Mouse (Mus musculus): ENCODE results near the gene Cer1. TPM values are rescaled to one million over a fixed set of nuclear protein-coding genes. Genes with fewer than 3 reads are reported as not detected.

The Cer1 gene
- total RNA-seq, 2 experiments from 2014 or later = 0.41 TPM; not detected in 1

DNA sequence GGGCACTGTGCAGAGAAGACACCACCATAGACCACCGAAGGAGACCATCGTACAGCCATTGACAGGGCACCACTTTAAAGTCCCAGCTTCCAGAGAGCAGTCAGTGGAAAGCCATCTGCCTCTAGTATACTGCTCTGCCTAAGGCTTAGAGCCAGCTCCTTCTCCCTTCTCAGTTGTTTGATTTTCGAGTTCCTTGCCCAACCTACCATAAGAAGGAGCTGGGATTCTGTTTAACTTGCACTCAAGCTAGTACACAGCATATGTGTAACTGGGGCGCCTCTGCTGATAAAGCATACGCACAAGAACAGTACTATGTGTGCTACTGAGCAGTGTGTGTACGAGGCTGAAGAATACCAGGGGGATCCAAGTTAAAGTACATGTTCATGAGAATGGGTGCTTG lies 5.8 kb downstream of the Cer1 start:
- intact Hi-C loops (cut with DNase I) = no loop called here
- DNase-seq (ENCODE audit: low spot score in 2 of 2) = peak in 1 of 2 experiments; percentile 42

DNA sequence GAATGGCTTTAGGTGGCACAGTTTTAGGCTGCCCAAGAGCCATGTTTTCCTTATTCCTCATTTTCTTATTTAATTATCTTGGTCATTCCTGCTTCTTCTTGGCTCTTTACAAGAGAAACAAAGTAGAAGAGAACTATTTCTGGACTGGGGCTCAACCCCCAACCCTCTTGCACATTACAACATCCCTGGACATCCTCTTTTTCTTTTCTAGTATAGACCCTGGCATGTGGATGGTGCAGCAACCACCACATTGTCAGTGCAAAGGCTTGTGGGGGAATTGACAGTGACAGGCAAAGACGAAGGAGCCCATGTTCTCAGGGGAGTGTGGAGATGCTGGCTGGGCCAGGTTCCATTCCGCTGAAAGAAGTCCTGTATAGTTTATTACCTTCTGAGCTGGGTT lies 8.3 kb downstream of the Cer1 start:
- no peak for DNase-seq (ENCODE audit: low spot score in 2 of 2)
- intact Hi-C loops (cut with DNase I) = no loop called here

DNA sequence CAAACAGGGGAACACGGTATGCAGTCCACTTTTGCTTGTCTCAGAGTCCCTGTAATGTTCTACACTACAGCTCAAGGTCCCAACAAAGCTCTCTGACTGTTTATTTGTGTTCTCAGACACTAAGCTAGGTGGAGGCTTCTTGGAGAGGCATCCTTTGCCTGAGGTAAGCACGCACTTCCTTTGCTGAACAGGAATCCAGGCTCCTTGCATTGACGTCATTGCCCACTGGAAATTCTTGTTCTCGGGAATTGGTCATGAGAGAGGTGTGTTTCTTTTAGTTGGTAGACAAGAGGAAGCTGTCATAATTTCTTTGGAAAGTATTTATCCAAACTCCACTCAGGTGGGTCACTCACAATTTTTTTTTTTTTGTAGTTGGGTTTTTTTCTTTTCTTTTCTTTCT lies 9.4 kb downstream of the Cer1 start:
- intact Hi-C loops (cut with DNase I) = no loop called here
- no peak for DNase-seq (ENCODE audit: low spot score in 2 of 2)

DNA sequence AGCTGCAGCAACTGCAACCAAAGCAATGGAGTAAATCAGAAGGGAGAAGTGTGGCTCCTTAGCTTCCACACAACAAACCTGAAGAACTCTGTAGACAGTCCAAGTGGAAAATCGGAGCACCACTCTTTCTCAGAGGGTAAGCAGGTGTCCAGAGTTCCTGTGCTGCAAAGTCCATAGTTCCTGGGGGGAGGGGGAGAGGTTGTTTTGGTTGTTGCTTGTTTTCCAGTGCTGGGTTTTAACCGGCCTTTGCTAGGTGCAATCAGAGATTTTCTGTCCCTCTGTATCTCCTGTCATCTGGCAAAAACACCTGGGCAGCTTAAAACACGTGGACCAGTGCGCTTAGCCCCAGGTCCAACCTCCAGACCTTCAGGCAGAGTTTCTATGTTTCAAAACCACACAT lies 10.2 kb downstream of the Cer1 start:
- intact Hi-C loops (cut with DNase I) = no loop called here
- no peak for DNase-seq (ENCODE audit: low spot score in 2 of 2)

DNA sequence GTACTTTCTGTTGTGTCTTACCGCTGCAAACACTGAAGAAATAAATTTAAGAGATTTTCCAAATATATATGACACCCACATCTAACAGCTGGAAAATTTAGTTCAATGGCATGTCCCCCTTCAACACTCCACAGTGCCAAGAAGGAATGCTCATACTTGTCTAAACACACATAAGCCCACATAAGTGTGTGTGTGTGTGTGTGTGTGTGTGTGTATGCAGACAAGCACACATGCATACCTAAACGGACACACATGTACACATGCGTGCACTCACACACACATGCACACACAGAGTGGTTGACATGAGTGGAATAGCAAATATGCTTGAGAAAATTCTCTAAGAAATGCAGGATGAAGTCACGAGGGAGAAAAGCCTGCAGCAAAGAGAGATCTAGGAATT lies 12.4 kb downstream of the Cer1 start:
- DNase-seq (ENCODE audit: low spot score in 2 of 2) = no peak
- intact Hi-C loops (cut with DNase I) = no loop called here

DNA sequence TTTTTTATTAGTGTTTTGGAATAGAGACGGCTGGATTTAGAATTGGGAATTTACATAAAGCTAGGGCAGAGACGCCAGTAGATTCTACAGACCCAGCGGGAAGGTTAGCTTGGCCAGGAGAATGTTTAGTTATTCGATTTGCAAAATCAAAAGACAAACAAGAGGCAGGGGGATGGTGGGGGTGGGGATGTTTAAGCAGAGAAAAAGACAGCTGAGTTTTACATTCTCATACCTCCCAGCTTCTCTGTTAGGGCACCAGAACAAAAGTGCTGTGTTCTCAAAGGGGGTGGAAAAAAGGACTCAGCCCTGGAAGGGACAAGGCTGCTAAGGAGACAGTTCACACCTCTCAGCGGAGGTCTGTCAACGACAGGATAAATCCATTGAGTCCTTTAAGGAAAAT lies 12.8 kb downstream of the Cer1 start:
- intact Hi-C loops (cut with DNase I) = no loop called here
- no peak for DNase-seq (ENCODE audit: low spot score in 2 of 2)

DNA sequence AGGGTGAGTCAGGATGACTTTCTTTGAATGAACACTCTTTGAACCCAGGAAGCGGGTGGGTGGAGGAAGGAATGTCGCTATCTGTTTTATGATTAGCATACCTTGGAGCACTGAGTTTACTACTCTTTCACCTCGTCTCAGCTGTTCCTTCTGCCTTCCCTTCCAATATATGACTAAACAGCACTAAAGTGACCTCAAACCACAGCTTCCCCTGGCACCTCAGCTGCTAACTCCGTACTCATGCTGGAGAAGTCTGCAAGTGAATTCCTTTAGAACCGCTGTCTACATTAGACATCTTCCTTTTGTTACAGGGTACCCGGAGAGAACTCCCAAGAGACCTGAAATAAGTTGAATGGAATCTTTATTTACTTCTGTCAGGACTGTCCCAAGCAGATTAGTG lies 14.0 kb downstream of the Cer1 start:
- intact Hi-C loops (cut with DNase I) = no loop called here
- no peak for DNase-seq (ENCODE audit: low spot score in 2 of 2)

DNA sequence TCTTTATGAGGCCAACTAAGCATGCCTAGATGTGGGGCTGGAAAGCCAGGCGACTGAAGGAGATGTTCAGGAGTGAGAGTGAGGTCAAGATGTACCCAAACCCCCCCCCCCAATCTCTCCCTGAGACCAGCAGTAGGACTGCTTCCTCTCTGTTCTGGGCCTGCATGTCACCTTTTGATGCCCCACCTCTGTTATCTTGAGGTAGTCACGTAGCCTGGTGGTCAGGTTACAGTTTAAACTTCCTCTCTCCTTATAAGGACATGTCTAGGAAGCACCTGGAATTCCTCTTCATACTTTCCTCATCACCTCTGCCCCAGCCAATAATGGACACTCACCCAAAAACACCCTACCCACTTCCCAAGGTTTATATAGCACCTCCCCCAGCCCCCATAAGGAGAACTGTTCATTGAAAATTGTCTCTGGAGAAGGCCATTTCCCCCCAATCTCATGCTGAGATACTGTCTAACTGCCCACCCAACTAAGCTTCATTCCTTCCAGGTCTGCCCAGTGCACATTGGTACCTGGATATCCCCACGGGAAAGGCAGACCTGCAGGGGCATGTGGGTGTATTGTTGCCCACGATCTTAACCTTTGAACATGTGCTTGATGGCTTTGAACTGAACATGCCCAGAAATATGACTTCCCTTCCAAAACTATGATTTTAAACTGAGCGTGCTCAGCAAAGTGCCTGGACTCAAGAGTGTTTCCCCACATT lies 17.1 kb downstream of the Cer1 start:
- intact Hi-C loops (cut with DNase I) = no loop called here
- no peak for DNase-seq (ENCODE audit: low spot score in 2 of 2)

DNA sequence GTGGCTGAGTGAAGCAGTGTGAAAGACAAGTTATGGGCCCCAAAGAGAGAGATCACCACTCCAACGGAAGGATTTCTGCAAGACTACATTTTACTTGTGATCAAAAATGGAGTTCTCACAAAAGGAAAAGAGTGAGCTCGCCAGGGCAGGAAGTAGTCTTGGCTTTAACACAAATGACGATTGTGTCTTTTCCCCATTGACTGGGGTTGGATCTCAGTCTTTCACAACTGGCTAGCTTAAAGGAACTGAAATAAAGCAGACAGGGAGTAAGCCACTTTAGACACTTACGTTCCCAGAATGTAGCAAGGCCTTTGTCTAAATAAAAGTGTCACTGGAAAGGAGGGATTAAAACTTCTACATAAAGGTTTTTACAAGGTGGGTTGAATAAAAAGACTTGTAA lies 17.8 kb downstream of the Cer1 start:
- DNase-seq (ENCODE audit: low spot score in 2 of 2) = no peak
- intact Hi-C loops (cut with DNase I) = no loop called here

DNA sequence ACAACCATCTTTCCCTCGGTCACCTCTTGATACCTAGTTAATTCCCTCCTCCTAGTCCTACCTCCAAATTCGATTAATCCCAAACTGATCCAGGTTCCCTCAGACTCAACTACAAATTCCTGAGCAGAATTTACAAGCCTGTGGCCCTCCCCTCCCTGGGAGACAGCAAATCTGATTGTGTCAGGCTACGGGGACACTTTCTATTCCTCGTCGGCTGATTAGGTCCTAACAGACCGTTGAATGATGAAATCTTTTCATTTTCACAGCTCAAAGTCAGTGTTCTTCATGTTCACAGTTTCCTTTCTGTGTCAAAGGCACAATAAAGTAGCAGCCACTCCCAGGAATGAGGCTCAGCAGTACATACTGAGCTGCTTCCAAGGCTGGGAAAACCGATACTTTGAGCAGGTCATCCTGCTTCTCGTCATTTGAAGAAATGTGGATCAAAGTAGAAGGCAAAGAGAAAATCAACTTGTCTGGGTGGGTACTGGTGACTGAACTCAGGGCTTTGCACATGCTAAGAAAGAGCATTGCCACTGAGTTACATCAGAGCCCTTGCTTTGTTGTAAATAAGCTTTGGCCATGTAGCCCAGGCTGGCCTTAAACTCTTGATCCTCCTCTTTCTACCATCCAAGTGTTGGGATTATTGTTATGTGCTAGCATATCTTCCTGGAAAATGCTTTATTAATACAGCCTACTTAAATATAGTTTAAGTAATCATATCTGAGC lies 19.8 kb downstream of the Cer1 start:
- intact Hi-C loops (cut with DNase I) = no loop called here
- no peak for DNase-seq (ENCODE audit: low spot score in 2 of 2)

DNA sequence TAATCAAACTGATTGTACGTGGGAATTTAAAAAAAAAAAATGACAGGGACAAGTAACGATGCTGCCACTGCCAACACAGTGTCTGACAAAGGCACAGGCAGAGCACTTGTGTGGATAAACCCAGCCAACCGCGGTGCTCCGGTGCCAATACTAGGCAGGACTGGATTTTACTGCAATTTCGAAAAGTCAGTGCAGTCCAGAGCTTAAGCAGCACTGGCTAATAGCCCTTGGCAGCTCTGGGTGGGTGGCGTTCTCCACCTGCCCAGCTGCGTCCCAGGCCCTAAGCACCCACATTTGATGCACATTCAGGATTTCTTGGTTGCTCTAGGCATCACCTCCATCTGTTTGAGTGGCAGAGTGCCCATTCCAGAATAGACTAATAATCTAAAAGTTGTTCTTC lies 21.6 kb downstream of the Cer1 start:
- no peak for DNase-seq (ENCODE audit: low spot score in 2 of 2)
- intact Hi-C loops (cut with DNase I) = no loop called here

DNA sequence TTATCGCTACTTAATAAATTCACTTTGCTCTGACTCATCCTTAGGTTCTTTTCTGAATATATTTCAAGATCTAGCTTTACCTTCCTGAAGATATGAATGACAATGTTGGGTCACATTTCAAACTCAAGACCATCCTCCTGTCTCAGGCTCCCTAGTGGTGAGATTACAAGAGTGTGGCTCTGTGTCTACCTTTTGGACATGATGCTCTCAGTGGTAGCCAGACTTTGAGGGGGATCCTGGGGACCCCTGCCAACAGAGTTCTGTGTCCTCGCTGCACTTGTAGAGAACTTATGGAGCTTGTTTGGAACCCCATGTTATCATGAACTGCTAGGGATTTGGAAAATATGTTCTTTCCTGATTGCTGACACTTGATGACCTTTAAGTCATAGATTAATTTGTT lies 23.5 kb downstream of the Cer1 start:
- intact Hi-C loops (cut with DNase I) = no loop called here
- DNase-seq (ENCODE audit: low spot score in 2 of 2) = no peak

DNA sequence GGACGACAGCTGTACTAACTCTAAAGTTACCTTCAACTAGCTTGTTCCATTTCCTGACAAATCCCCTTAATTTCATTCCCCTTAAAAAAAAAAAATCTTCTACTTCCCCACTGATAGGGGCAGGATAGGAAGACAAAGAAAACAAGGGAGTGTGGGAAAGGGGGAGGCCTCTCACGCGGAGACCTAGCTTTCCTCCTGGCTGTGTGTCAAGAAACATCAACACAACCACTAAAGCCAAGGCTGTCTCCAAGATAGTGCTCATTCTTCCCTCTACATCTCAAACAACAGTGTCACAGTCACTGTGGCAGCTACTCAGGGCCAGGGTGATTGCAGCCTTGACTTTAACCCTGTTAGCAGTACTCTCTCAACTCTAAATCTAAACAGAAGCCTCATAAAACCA lies 24.4 kb downstream of the Cer1 start:
- no peak for DNase-seq (ENCODE audit: low spot score in 2 of 2)
- intact Hi-C loops (cut with DNase I) = no loop called here

DNA sequence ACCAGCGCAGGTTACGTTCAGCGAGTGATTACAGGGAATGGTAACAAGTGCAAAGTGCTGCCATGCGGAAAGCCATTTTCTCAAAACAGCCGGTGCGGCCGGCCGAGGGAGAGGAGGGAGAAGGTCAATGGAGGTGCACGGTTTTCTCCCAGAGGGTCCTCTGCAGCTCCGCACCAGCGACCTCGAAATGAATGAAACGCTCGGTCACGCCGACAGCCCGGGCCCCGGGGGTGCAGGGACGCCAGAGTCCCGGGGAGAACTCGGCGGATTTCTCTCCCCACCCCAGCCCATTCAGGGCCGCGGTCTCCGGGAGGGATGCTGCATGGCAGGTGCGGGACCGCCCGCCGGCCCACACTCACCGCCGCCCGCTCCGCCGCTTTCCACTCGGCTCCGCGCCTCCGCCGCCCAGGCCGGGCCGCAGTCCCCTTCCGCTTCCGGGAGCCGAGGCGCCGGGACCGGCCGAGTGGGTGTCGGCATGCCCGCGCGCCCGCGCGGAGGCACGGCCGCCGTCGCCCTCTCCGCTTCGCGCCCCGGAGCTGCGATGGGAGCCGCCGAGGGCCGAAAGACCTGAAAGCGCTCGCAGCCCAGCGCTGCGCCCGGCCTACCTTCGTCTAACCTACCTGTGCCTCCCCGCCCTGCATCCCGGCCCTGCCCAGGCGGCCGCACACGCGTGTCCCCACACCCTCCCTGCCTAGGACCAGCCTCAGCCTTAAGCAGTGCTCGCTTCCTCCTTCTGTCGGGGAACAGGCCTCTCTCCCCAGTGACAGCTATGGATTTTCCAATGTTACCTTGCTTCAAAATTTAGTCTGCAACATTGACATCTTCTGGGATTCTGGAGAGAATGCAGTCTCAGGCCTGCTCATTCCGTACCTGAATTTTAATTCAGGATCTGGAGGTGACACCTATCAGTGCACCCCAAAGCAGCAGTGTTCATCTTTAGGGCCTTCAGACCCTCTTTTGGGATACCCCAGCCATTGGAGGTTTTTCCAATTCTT lies 25.5 kb downstream of the Cer1 start, which contains the start of gene Zdhhc21:
Zdhhc21 (minus strand) TSS at position 828 of the 995 bp plus-strand sequence.
- intact Hi-C loops (cut with DNase I) = no loop called here
- peak; percentile 83 to 85 for DNase-seq (ENCODE audit: low spot score in 2 of 2)

DNA sequence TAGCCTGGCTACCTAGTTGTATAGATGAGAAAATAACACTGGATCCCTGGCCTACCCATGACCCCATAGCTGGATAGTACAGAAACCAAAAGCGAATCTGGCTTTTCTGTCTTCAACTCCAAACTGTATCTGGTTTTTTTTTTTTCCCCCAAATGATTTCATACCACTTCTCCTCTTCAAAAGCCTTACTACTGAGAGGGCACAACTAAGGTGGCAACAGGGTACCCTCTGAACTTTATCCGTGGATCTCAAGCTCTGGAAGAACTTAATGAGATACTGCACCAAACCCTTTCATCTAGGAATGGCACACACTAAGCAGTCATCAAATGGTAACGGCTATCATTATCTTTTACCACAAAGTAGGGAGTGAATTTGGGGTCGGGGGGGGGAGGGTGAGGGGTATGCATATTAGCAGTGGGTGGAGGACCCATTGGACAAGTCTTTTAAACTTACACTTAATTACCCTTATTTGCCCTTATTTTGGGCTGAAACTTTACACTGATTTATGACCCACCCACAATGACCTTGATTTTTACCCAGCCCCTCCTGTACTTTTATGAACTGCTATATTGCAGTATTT lies 26.4 kb downstream of the Cer1 start:
- intact Hi-C loops (cut with DNase I) = no loop called here

DNA sequence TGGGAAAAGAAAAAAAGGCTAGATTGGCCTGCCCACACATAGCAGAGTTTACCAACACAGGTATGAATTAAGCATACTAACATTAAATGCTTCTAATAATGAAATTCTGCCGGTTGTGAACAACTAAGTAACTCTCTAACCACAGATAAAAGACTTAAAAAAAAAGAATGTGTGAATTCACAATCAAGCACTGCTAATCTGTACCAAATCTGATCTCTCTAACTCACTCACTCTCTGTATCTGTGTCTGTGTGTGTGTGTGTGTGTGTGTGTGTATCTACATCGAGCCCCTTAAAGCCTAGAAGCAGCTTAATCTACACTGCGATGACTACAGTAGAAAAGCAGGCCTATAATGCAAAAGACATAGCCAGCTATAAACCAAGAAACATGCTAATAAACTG lies 28.0 kb downstream of the Cer1 start:
- intact Hi-C loops (cut with DNase I) = no loop called here
- DNase-seq (ENCODE audit: low spot score in 2 of 2) = no peak

More for the DNA sequence above, 26.4 kb downstream of the Cer1 start:
- DNase-seq (ENCODE audit: low spot score in 2 of 2) = no peak

DNA sequence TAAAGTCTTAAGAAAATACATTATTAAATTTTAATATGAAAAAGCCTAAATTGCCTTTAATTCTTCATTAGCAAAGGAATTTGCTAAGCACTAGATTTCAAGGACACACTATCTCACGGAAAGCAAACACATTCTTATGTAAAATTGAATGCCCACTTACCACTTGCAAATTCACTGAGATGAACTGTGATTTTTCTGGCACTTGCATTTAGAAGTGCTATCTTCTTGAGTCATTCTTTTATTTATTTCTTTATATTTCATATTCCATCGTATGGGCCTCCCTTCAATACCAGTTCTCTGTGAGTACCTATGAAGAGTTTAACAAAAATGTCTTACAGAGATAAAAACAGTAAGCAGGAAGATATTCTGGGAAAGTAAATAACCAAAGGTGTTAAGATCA lies 31.1 kb downstream of the Cer1 start:
- peak in 1 of 2 experiments; percentile 55 for DNase-seq (ENCODE audit: low spot score in 2 of 2)
- intact Hi-C loops (cut with DNase I) = loop anchor here (5.0 kb wide), 1 partner anchor 78 kb away; no protein-coding TSS in a partner anchor

DNA sequence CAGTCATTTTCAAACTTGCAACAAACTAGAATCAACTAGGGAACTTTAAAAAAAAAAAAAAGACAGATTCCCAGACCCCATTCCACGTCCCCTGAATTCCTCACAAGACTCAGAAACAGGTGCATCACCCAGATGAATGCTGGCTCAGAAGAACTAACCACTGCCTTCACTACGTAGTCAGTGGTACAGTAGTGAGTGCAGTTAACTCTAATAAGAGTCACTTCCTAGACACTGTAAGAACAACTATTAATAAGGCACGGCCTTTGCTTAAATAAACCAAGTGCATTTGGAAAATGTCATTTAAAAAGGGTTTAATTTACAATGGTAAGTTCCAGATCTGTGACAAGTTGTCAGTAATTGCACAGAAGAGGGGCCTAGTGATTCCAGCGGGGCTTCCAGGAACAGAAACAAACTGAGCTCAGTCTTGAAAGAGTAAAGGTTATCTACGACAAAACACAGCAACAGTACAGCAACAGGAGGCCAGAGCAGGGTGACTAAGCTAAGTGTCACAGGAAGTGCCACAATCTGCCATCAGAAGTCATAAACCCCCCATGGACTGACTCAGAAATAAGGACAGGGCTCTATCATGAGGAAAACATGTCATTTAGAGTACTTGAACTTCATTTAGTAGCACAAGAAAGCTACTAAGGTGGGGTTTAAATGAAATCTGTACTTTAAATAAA lies 36.3 kb downstream of the Cer1 start:
- no peak for DNase-seq (ENCODE audit: low spot score in 2 of 2)
- intact Hi-C loops (cut with DNase I) = no loop called here

DNA sequence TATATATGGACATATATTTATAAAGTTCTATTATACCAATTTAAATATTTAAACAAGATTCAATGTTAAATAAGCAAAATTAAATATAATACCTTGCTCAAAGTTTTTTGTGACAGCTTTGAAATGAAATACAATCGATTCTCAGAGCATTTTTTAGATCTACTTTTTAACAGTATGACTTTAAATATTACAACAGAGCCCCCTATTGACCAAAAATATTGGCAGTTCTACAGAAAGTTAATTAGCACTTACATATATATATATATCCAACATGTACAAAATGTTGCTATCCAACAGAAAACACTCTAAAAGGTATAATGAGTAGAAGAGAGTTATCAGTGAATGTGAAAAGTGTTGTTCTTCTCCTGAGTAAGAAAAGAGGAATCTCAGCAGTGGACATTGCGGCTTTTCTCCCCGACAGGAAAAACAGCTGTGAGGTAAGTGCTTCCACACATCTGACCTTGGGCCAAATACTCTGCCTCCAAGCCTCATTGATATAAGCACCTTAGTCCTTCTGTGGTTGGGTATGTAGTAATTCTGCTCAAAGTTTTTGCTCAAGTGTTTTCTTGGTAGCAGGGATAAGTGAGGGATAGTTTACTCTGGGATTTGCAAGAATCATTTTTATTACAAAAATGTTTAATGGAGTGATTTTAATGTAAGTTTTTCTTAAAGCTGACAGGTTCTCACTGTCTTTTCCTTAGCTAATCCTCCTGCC lies 47.3 kb downstream of the Cer1 start:
- DNase-seq (ENCODE audit: low spot score in 2 of 2) = no peak
- intact Hi-C loops (cut with DNase I) = no loop called here

Data from left cerebral cortex, postnatal 25 days (tissue).